Mouse (Mus musculus) cerebellum, adult 11-12 months (tissue): ENCODE data around the gene Ccdc18.
"Not testable (repeated sequence)": the region's sequence is repeated elsewhere in the genome, so short reads cannot be mapped to it uniquely, and the experiment has no call there.

Source experiments
- DNase-seq: peaks from one replicate; pipeline ENCODE4 v3.0.0; 2022

Ccdc18 gene

GRCm38 (mm10) chr5:108132441-108133243, at the start of gene Ccdc18, which contains the start of gene Tmed5:
Ccdc18 (plus strand) TSS chr5:108132875.
Tmed5 (minus strand) TSS chr5:108132620.
- DNase-seq: peak; percentile 97

- DNase-seq: no peak
Observed at GRCm38 (mm10) chr5:108085440-108085839, 47.2 kb upstream of the Ccdc18 start.

GRCm38 (mm10) chr5:108092731-108093130, 39.9 kb upstream of the Ccdc18 start:
- DNase-seq: not testable (repeated sequence)

GRCm38 (mm10) chr5:108097676-108098075, 35.0 kb upstream of the Ccdc18 start:
- DNase-seq: no peak

GRCm38 (mm10) chr5:108100196-108100595, 32.5 kb upstream of the Ccdc18 start:
- DNase-seq: no peak

- DNase-seq: no peak
Observed at GRCm38 (mm10) chr5:108104306-108104705, 28.4 kb upstream of the Ccdc18 start.

- DNase-seq: peak; percentile 13
Observed at GRCm38 (mm10) chr5:108109346-108109745, 23.3 kb upstream of the Ccdc18 start.

- DNase-seq: no peak
Observed at GRCm38 (mm10) chr5:108117693-108118092, 15.0 kb upstream of the Ccdc18 start.

GRCm38 (mm10) chr5:108120221-108120900, 12.3 kb upstream of the Ccdc18 start:
- DNase-seq: no peak

- DNase-seq: no peak
Observed at GRCm38 (mm10) chr5:108131849-108132440, 730 bp upstream of the Ccdc18 start.

GRCm38 (mm10) chr5:108152592-108152991, 19.9 kb downstream of the Ccdc18 start:
- no peak for DNase-seq

- no peak for DNase-seq
Observed at GRCm38 (mm10) chr5:108160796-108161195, 28.1 kb downstream of the Ccdc18 start.

- peak; percentile 6 for DNase-seq
Observed at GRCm38 (mm10) chr5:108163695-108164094, 31.0 kb downstream of the Ccdc18 start.

GRCm38 (mm10) chr5:108184050-108184449, 51.4 kb downstream of the Ccdc18 start:
- DNase-seq: no peak

GRCm38 (mm10) chr5:108188967-108189366, 56.3 kb downstream of the Ccdc18 start:
- no peak for DNase-seq

- no peak for DNase-seq
Observed at GRCm38 (mm10) chr5:108206008-108206407, 73.3 kb downstream of the Ccdc18 start.

GRCm38 (mm10) chr5:108211512-108211911, 78.8 kb downstream of the Ccdc18 start:
- DNase-seq: no peak

GRCm38 (mm10) chr5:108214928-108215327, 82.3 kb downstream of the Ccdc18 start:
- DNase-seq: no peak

- no peak for DNase-seq
Observed at GRCm38 (mm10) chr5:108224077-108224476, 91.4 kb downstream of the Ccdc18 start.

- DNase-seq: no peak
Observed at GRCm38 (mm10) chr5:108226159-108226558, 93.5 kb downstream of the Ccdc18 start.

- DNase-seq: no peak
Observed at GRCm38 (mm10) chr5:108246314-108246765, 113.7 kb downstream of the Ccdc18 start.

GRCm38 (mm10) chr5:108250033-108250432, 117.4 kb downstream of the Ccdc18 start:
- DNase-seq: no peak

- no peak for DNase-seq
Observed at GRCm38 (mm10) chr5:108255259-108255658, 122.6 kb downstream of the Ccdc18 start.

GRCm38 (mm10) chr5:108262722-108263121, 130.0 kb downstream of the Ccdc18 start:
- DNase-seq: peak; percentile 53
